Mouse (Mus musculus): Measurements from ENCODE around the gene Ankrd24. TPM values are rescaled to one million over a fixed set of nuclear protein-coding genes. Genes with fewer than 3 reads are reported as not detected.

The Ankrd24 gene
- polyA plus RNA-seq (2012; rRNA removed): 34.1 and 39.1 TPM in 2 replicates

GRCm38 (mm10) chr10:81628390-81628789, at the start of gene Ankrd24:
Ankrd24 (plus strand) TSS chr10:81628540.

GRCm38 (mm10) chr10:81600738-81601203, 27.6 kb upstream of the Ankrd24 start, which contains the start of gene Tle6:
Tle6 (minus strand) TSS chr10:81601073.

GRCm38 (mm10) chr10:81605974-81606751, 22.2 kb upstream of the Ankrd24 start, which contains the start of gene BC025920:
BC025920 (plus strand) TSS chr10:81606270.

GRCm38 (mm10) chr10:81626994-81627835, 1.1 kb upstream of the Ankrd24 start, which contains the start of gene Sirt6:
Sirt6 (minus strand) TSS chr10:81627797.

GRCm38 (mm10) chr10:81648803-81649775, 20.7 kb downstream of the Ankrd24 start, which contains the start of gene Gm10778:
Gm10778 (plus strand) TSS chr10:81649059.

Other genes starting within 250 kb of the Ankrd24 start
- gene Dohh, start 244.1 kb upstream of the Ankrd24 start, polyA plus RNA-seq (2012; rRNA removed): 98.1 and 108 TPM in 2 replicates
- 2.9 TPM in 2 replicates for gene Gm48551, start 244.1 kb upstream of the Ankrd24 start, polyA plus RNA-seq (2012; rRNA removed)
- gene Gm48552, start 239.5 kb upstream of the Ankrd24 start, polyA plus RNA-seq (2012; rRNA removed): 4.4 and 5.7 TPM in 2 replicates
- gene Smim24, start 235.5 kb upstream of the Ankrd24 start, polyA plus RNA-seq (2012; rRNA removed): 504 and 602 TPM in 2 replicates
- gene Nfic, start 172.9 kb upstream of the Ankrd24 start, polyA plus RNA-seq (2012; rRNA removed): 33.9 and 48.1 TPM in 2 replicates
- 4.7 and 5.4 TPM in 2 replicates for gene Celf5, start 145.8 kb upstream of the Ankrd24 start, polyA plus RNA-seq (2012; rRNA removed)
- 240 and 254 TPM in 2 replicates for gene Ncln, start 132.1 kb upstream of the Ankrd24 start, polyA plus RNA-seq (2012; rRNA removed)
- gene S1pr4, start 128.4 kb upstream of the Ankrd24 start, polyA plus RNA-seq (2012; rRNA removed): 4.5 and 5.7 TPM in 2 replicates
- 3.0 and 3.1 TPM in 2 replicates for gene Gna15, start 104.3 kb upstream of the Ankrd24 start, polyA plus RNA-seq (2012; rRNA removed)
- gene Gna11, start 83.3 kb upstream of the Ankrd24 start, polyA plus RNA-seq (2012; rRNA removed): 280 and 341 TPM in 2 replicates
- 1,852 and 2,404 TPM in 2 replicates for gene Aes, start 69.1 kb upstream of the Ankrd24 start, polyA plus RNA-seq (2012; rRNA removed)
- 48.9 and 62.5 TPM in 2 replicates for gene Tle2, start 54.0 kb upstream of the Ankrd24 start, polyA plus RNA-seq (2012; rRNA removed)
- 28.5 and 36.3 TPM in 2 replicates for gene Tle6, start 27.5 kb upstream of the Ankrd24 start, polyA plus RNA-seq (2012; rRNA removed)
- gene BC025920, start 22.3 kb upstream of the Ankrd24 start, polyA plus RNA-seq (2012; rRNA removed): 0.55 and 0.89 TPM in 2 replicates
- 51.7 and 56.4 TPM in 2 replicates for gene Sirt6, start 743 bp upstream of the Ankrd24 start, polyA plus RNA-seq (2012; rRNA removed)
- gene Gm10778, start 20.5 kb downstream of the Ankrd24 start, polyA plus RNA-seq (2012; rRNA removed): 0.20 and 0.30 TPM in 2 replicates
- gene Zfp433, start 76.3 kb downstream of the Ankrd24 start, polyA plus RNA-seq (2012; rRNA removed): 0.07 and 0.20 TPM in 2 replicates
- gene Gm3055, start 142.6 kb downstream of the Ankrd24 start, polyA plus RNA-seq (2012; rRNA removed): 0.30 and 0.33 TPM in 2 replicates
- not detected in 2 replicates for gene Gm4767, start 183.6 kb downstream of the Ankrd24 start, polyA plus RNA-seq (2012; rRNA removed)
- gene Gm32687, start 235.4 kb downstream of the Ankrd24 start, polyA plus RNA-seq (2012; rRNA removed): 0.22 and 0.32 TPM in 2 replicates

Measured in colon, adult 2 months (tissue).